Mouse (Mus musculus) monocyte, adult 5-6 weeks (primary cell): ENCODE data around the gene Srsf3. TPM values are rescaled to one million over a fixed set of nuclear protein-coding genes. Genes with fewer than 3 reads are reported as not detected.

Experiments used
- ATAC-seq: fragments of 153-309, 156-312 bp; replicated peaks from 2 replicates; pipeline ENCODE4 v1.8.0; 2017; ENCODE audit warnings: mild to moderate bottlenecking; ENCODE audit not compliant: low TSS enrichment, insufficient number of reproducible peaks, severe bottlenecking, poor library complexity, low FRiP score
- total RNA-seq: library from RNA; stranded (forward); fragments of 200-1000, 200-491, 200-594 nt; gene quantifications from 3 replicates; pipeline ENCODE4 v1.2.3, GENCODE M21; 2017

Gene Srsf3
- total RNA-seq, 1 experiment from 2014 or later: 679 TPM

GRCm38 (mm10) chr17:29076235-29076634 is 43.8 kb downstream of the Srsf3 start:
- ATAC-seq: no peak

- no peak for ATAC-seq
Measured at GRCm38 (mm10) chr17:29077786-29078509, 45.5 kb downstream of the Srsf3 start.

GRCm38 (mm10) chr17:29078519-29079383 is 46.3 kb downstream of the Srsf3 start:
- peak; percentile 75 for ATAC-seq

- ATAC-seq: no peak
Measured at GRCm38 (mm10) chr17:29080758-29081617, 48.6 kb downstream of the Srsf3 start.

GRCm38 (mm10) chr17:29081618-29082381 is 49.4 kb downstream of the Srsf3 start:
- ATAC-seq: no peak

GRCm38 (mm10) chr17:29083586-29083985 is 51.2 kb downstream of the Srsf3 start:
- ATAC-seq: no peak

- ATAC-seq: no peak
Measured at GRCm38 (mm10) chr17:29084656-29085055, 52.2 kb downstream of the Srsf3 start.

GRCm38 (mm10) chr17:29085266-29085665 is 52.8 kb downstream of the Srsf3 start:
- no peak for ATAC-seq

GRCm38 (mm10) chr17:29086916-29087315 is 54.5 kb downstream of the Srsf3 start:
- ATAC-seq: no peak

- no peak for ATAC-seq
Measured at GRCm38 (mm10) chr17:29090776-29091175, 58.3 kb downstream of the Srsf3 start, which contains the start of gene Cdkn1a. TSS of gene Cdkn1a (plus strand) at chr17:29090976.

GRCm38 (mm10) chr17:29091348-29091944 is 59.0 kb downstream of the Srsf3 start:
- ATAC-seq: no peak

GRCm38 (mm10) chr17:29092497-29092896 is 60.1 kb downstream of the Srsf3 start:
- ATAC-seq: no peak

Other genes with a start within 250 kb of the Srsf3 start
- gene Brpf3, start 231.5 kb upstream of the Srsf3 start, total RNA-seq: 6.7 to 16.8 TPM (median 7.3 TPM) in 3 replicates
- gene Pnpla1, start 174.2 kb upstream of the Srsf3 start, total RNA-seq: not detected in 3 replicates
- gene 4930539E08Rik, start 117.3 kb upstream of the Srsf3 start, total RNA-seq: 0.38 to 0.78 TPM in 2 of 3 replicates, not detected in the other
- gene Pxt1, start 88.8 kb upstream of the Srsf3 start, total RNA-seq: not detected in 3 replicates
- gene Kctd20, start 80.7 kb upstream of the Srsf3 start, total RNA-seq: 67.0 to 103 TPM (median 95.1 TPM) in 3 replicates
- gene Stk38, start 24.6 kb upstream of the Srsf3 start, total RNA-seq: 369 to 443 TPM (median 402 TPM) in 3 replicates
- 10.7 to 29.2 TPM (median 15.7 TPM) in 3 replicates for gene Cdkn1a, start 58.3 kb downstream of the Srsf3 start, total RNA-seq
- gene Rab44, start 81.5 kb downstream of the Srsf3 start, total RNA-seq: 19.9 to 98.4 TPM (median 83.3 TPM) in 3 replicates
- gene Cpne5, start 205.5 kb downstream of the Srsf3 start, total RNA-seq: 2.1 TPM in 1 of 3 replicates, not detected in the others
- 12.7 to 24.2 TPM (median 17.9 TPM) in 3 replicates for gene Ppil1, start 231.6 kb downstream of the Srsf3 start, total RNA-seq
- 67.0 to 84.4 TPM (median 75.3 TPM) in 3 replicates for gene BC004004, start 236.2 kb downstream of the Srsf3 start, total RNA-seq